ENCODE assay signal across 15 mouse cellular contexts in the genomic region with DNA sequence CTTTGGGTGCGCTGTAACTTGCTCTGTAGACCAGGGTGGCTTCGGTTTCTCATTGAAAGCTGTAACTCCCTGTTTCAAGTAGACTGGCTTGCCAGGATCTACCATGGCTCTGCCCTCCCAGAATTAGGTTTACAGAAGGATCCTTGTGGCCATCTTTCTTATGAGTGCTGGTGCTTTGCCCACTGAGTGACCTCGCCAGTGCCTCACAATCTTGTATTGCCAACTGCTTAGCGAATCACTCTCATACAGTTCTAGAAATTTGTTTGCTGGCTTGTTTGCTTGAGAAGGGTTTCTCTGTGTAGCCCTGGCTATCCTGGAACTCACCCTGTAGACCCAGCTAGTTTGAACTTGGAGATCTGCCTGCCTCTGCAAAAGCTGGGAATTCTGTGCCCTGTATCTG.
"Had no signal": no experiment of that assay in that cellular context is flagged by ENCODE, and none has a peak within 500 bp of the region (broad histone marks: within the 10 kb centered on the region; RNA-seq: fewer than 3 reads in every experiment).

No protein-coding gene starts in this region.

- H3K9ac ChIP-seq: intestine, embryonic 15.5 days; liver, embryonic 13.5 days; liver, postnatal 0 days; midbrain, embryonic 15.5 days; neural tube, embryonic 12.5 days had no signal

- H3K36me3 ChIP-seq: intestine, embryonic 15.5 days; liver, embryonic 13.5 days; midbrain, embryonic 15.5 days; neural tube, embryonic 12.5 days had no signal

- H3K4me3 ChIP-seq: intestine, embryonic 15.5 days; layer of hippocampus, adult 2 months; liver, embryonic 13.5 days; megakaryocyte, embryonic 14.5 days; midbrain, embryonic 15.5 days; neural tube, embryonic 12.5 days had no signal

- ATAC-seq: midbrain, embryonic 15.5 days had no signal

- H3K9me3 ChIP-seq: intestine, embryonic 15.5 days; liver, embryonic 13.5 days; midbrain, embryonic 15.5 days; neural tube, embryonic 12.5 days had no signal

- H3K27ac ChIP-seq: intestine, embryonic 15.5 days; liver, embryonic 13.5 days; macrophage; midbrain, embryonic 15.5 days; neural tube, embryonic 12.5 days had no signal

- DNase-seq: kidney, postnatal 10 days; kidney, postnatal 4 days; liver; liver, embryonic 13.5 days; liver, postnatal 0 days; retina, postnatal 1 day; thymus, adult 18-20 months; thymus, postnatal 14 days had no signal

- H3K4me2 ChIP-seq: intestine, embryonic 15.5 days; liver, embryonic 13.5 days; midbrain, embryonic 11.5 days; midbrain, embryonic 15.5 days; neural tube, embryonic 12.5 days had no signal

- H3K27me3 ChIP-seq: intestine, embryonic 15.5 days; liver, embryonic 13.5 days; midbrain, embryonic 15.5 days; neural tube, embryonic 12.5 days had no signal
